Mouse (Mus musculus) E14TG2a.4 (cell line): ENCODE data around the gene Anapc1.

Source experiments
- H3K27me3 ChIP-seq: 2 replicates; pipeline ENCODE4 v1.6.1; 2014; ENCODE audit warnings: low read length, control low read depth; ENCODE audit not compliant: insufficient read depth
- H3K36me3 ChIP-seq: 2 replicates; pipeline ENCODE4 v1.6.1; 2014; ENCODE audit warnings: low read length, control low read depth; ENCODE audit not compliant: insufficient read depth
- H3K4me1 ChIP-seq: replicated peaks from 2 replicates; pipeline ENCODE4 v1.6.1; 2014; ENCODE audit warnings: low read depth, low read length, control low read depth
- H3K4me3 ChIP-seq: replicated peaks from 2 replicates; pipeline ENCODE4 v1.5.1; 2014; ENCODE audit warnings: mild to moderate bottlenecking, low read length
- H3K9me3 ChIP-seq: 2 replicates; pipeline ENCODE4 v1.6.1; 2014; ENCODE audit warnings: low read length, control low read depth
- CTCF ChIP-seq: conservative IDR thresholded peaks from 2 replicates; pipeline ENCODE4 v1.5.1; 2014; ENCODE audit warnings: low read length
- NANOG ChIP-seq: IDR thresholded peaks from 2 replicates; pipeline ENCODE4 v1.6.1; 2014; ENCODE audit warnings: borderline replicate concordance, low read length, mixed read lengths
- POU5F1 ChIP-seq: IDR thresholded peaks from 2 replicates; pipeline ENCODE4 v1.6.1; 2014; ENCODE audit warnings: low read length, borderline replicate concordance

Gene Anapc1

DNA sequence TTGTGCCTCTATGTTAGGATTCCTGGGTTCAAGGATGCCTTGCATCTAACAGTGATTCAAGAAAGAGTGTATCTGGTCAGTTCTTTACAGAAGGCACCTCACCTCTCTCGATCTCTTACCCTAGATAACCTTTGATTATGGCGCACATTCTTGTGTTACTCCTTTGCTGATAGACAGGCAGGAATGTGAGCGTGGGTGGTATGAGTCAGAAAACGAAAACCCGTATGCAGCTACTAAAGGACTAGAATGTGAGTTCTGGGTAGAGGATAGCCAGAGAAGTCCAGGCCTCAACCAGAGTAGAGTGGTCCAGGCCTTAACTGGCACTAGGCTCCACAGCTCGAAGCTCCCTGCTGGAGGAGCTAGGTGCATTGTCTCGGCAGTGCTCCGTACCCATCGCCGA lies 5.6 kb upstream of the Anapc1 start:
- no peaks in the 10 kb centered on the region for H3K9me3 ChIP-seq
- TF ChIP-seq CTCF (no peak), POU5F1 (no peak)
- H3K4me3 ChIP-seq = no peak overlapping the region
- no peaks in the 10 kb centered on the region for H3K27me3 ChIP-seq
- H3K36me3 ChIP-seq = no peaks in the 10 kb centered on the region
- H3K4me1 ChIP-seq = peaks cover 25% of the 10 kb centered on the region

DNA sequence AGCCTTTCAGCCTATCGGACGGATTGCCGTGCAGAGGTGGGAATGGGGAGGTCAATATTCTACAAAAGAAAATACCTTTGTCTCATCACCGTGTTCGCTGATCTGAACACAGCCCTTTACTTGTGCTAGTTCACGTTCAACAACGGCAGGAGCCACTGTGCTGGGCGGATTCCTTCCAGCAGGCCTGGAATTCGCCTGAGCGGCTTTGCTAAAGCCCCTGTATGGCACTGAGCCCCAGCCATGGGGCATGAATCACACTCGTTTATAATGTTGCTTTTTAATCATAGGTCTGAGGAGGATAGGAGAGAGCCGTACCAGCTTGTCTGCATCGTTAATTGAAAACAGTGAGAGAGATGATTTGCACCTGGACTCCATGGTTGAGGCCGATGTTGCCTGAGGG lies 5.1 kb upstream of the Anapc1 start:
- Histone ChIP-seq H3K27me3 (no peaks in the 10 kb centered on the region), H3K36me3 (no peaks in the 10 kb centered on the region), H3K4me1 (peaks cover 25% of the 10 kb centered on the region), H3K4me3 (no peak overlapping the region), H3K9me3 (no peaks in the 10 kb centered on the region)
- no peak for TF ChIP-seq CTCF
- TF ChIP-seq POU5F1 = no peak
- TF ChIP-seq NANOG = no peak

DNA sequence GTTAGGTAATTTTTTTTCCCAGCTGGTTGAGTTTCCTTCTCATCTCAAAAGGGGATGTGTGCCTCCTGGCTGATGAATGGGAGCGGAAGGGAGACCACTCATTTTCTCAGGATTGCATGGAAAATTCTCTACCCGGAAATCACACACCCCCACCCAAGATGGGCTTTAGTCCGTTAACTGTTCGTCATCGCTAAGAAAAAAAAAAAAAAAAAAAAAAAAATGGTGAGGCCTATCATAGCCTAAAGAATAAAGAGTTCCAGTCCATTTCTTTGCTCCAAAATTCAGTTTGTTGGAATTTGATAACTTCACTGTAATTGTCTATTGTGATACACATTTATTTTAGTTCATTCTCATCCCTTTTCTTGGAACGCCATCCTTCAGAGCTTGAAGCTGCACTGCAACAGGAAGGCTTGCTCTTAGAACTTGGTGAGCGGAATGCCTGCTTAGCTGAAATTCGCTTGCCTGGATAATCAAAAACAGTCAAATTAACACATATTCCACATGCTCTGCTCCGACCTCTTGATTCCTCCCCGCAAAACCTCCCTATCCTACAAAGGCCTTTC lies 448 bp upstream of the Anapc1 start:
- H3K4me1 ChIP-seq = peaks cover 25% of the 10 kb centered on the region
- no peaks in the 10 kb centered on the region for H3K27me3 ChIP-seq
- TF ChIP-seq CTCF (no peak), NANOG (no peak), POU5F1 (no peak)
- peak overlapping the region; percentile 97 for H3K4me3 ChIP-seq
- H3K36me3 ChIP-seq = peaks cover 28% of the 10 kb centered on the region
- no peaks in the 10 kb centered on the region for H3K9me3 ChIP-seq

DNA sequence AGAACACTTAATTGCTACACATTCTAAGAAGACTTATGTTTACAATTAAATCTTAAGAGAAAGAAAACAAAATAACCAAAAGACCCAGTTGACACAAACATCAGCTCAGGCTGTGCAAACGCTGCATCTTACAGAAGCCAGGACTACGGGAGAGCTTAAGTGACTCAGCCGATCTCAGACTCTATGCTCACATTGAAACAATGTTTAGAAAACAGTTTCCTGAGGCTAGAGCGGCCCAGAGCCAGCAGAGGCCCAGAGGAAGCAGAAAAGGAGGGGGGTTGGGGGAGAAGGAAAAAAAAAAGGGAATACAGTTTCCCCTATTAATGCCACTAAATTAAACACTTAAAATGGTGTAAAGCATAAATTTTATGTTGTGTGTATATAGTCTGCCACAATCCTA lies 6.5 kb downstream of the Anapc1 start:
- Histone ChIP-seq H3K4me3 (no peak overlapping the region), H3K27me3 (no peaks in the 10 kb centered on the region), H3K36me3 (peaks cover 95% of the 10 kb centered on the region), H3K9me3 (no peaks in the 10 kb centered on the region), H3K4me1 (peaks cover 12% of the 10 kb centered on the region)
- TF ChIP-seq POU5F1 (no peak), CTCF (no peak), NANOG (no peak)

DNA sequence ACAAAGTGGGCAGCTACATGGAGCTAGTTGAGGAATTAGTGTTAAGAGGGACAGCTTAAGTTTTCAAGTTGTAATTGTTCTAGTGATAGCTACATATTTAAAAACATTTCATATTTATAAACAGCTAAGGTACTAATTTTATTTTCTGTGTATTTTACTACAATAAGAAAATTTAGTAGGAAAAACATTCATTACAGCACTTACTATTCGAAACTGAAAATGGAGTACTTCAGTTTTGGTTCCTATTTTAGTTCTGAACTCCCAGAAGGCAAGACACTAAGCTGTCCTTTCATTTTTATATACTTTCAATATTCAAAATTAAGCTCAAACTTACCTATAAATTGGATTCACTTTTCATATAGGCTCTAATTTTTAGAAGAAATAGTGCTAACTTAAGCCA lies 66.6 kb downstream of the Anapc1 start:
- Histone ChIP-seq H3K36me3 (peaks cover 95% of the 10 kb centered on the region), H3K4me1 (no peaks in the 10 kb centered on the region), H3K9me3 (no peaks in the 10 kb centered on the region), H3K4me3 (no peak overlapping the region), H3K27me3 (no peaks in the 10 kb centered on the region)
- no peak for TF ChIP-seq NANOG
- no peak for TF ChIP-seq POU5F1
- TF ChIP-seq CTCF = no peak

DNA sequence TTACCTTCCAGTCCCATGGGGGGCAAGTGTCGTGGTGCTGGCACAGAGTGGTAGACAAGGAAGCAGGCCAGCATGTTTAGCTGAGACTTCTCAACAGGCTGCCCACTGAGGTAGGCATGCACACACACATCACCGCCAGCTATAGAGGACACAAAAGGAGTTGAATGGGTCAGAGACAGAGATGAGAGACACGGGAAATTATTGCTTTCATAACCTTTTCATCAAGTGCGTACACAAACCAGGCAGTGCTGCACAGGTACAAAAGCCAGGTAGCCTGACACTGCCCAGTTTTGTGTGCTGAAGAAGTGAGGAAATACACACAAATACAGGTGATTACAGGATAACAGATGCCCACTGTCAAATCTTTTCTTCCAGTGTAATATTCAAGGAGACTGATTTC lies 71.8 kb downstream of the Anapc1 start:
- H3K27me3 ChIP-seq = no peaks in the 10 kb centered on the region
- H3K9me3 ChIP-seq = no peaks in the 10 kb centered on the region
- H3K4me1 ChIP-seq = peaks cover 17% of the 10 kb centered on the region
- peaks cover 96% of the 10 kb centered on the region for H3K36me3 ChIP-seq
- no peak overlapping the region for H3K4me3 ChIP-seq
- no peak for TF ChIP-seq POU5F1
- TF ChIP-seq CTCF = no peak
- no peak for TF ChIP-seq NANOG

DNA sequence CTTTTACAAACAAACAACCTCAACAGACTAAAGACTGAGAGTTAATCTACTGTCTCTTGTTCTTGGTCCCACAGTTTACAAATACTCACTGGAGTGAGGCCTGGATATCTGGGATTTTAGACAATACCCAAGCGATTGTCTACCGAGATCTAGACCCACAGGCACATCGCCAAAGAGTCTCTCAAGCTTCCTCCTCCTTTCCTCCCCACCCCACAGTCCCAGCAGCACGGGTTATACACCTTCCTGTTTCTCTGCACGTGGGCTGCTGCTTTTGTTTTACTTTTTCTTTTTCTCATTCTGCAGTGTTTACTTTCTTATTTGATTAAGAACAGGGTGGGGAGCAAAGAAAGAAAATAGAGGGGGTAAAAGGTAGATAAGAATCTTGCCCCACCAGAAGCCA lies 73.8 kb downstream of the Anapc1 start:
- TF ChIP-seq NANOG (no peak), CTCF (no peak), POU5F1 (no peak)
- no peaks in the 10 kb centered on the region for H3K27me3 ChIP-seq
- peaks cover 17% of the 10 kb centered on the region for H3K4me1 ChIP-seq
- no peaks in the 10 kb centered on the region for H3K9me3 ChIP-seq
- H3K4me3 ChIP-seq = no peak overlapping the region
- H3K36me3 ChIP-seq = peaks cover 87% of the 10 kb centered on the region

DNA sequence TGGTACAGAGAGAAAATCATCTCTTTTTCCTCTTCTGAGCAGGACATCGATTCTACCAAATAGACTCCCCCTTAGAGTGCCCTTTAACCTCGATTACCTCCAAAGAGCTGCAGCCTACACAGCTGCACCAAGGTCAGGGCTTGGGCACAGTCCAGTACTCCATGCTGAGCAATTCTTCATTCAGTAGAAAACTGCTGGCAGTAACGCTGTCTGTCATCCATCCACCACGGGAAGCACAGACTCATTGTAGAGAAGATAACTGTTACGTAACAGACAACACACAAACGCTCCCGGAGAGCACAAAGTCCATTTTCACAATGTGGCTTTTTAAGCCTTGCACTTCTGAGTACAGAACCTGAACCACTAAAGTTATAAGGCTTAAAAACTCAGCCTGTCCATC lies 74.9 kb downstream of the Anapc1 start:
- peaks cover 3% of the 10 kb centered on the region; the same call in 1 of the 2 replicates for H3K9me3 ChIP-seq
- no peak overlapping the region for H3K4me3 ChIP-seq
- no peak for TF ChIP-seq NANOG
- no peak for TF ChIP-seq CTCF
- no peak for TF ChIP-seq POU5F1
- peaks cover 80% of the 10 kb centered on the region for H3K36me3 ChIP-seq
- H3K4me1 ChIP-seq = peaks cover 17% of the 10 kb centered on the region
- no peaks in the 10 kb centered on the region for H3K27me3 ChIP-seq

DNA sequence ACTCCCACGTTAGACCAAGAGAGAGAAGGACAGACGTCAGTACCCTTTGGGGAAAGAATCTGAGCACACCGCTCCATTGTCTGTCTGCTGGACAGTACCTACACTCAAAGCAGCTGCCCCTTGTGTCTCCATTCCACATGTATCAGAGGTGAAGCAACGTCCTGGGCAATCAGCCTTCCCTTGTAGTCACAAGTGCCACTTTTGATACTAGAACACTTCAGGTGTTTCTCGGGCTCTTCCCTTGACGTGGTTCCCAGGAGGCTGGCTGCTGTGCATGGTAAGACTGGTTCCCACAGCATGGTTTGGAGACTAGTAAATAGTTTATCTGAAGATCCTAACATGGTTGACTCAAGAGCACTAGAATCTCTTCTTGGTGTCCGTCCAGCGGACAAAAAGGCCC lies 76.0 kb downstream of the Anapc1 start:
- Histone ChIP-seq H3K9me3 (peaks cover 11% of the 10 kb centered on the region), H3K27me3 (no peaks in the 10 kb centered on the region), H3K36me3 (peaks cover 71% of the 10 kb centered on the region), H3K4me1 (peaks cover 17% of the 10 kb centered on the region), H3K4me3 (no peak overlapping the region)
- TF ChIP-seq NANOG (no peak), POU5F1 (no peak), CTCF (no peak)
